Mouse (Mus musculus) testis, adult 2 months (tissue): Measurements from ENCODE around the gene Zbtb48. TPM values are rescaled to one million over a fixed set of nuclear protein-coding genes. Genes with fewer than 3 reads are reported as not detected.

Experiments used
- H3K27ac ChIP-seq: fragments of 200-500 bp; 2 replicates; pipeline ENCODE4 v1.5.1; 2012; ENCODE audit warnings: low read depth, low read length; ENCODE audit not compliant: control insufficient read depth, insufficient read depth
- H3K27me3 ChIP-seq: fragments of 200-500 bp; 2 replicates; pipeline ENCODE4 v1.6.1; 2012; ENCODE audit warnings: mild to moderate bottlenecking, low read length, moderate library complexity; ENCODE audit not compliant: control insufficient read depth, insufficient read depth
- H3K36me3 ChIP-seq: fragments of 200-500 bp; 2 replicates; pipeline ENCODE4 v1.6.1; 2012; ENCODE audit warnings: mild to moderate bottlenecking, low read length; ENCODE audit not compliant: control insufficient read depth, insufficient read depth
- H3K4me1 ChIP-seq: fragments of 200-500 bp; 2 replicates; pipeline ENCODE4 v1.6.1; 2012; ENCODE audit warnings: low read length; ENCODE audit not compliant: control insufficient read depth, insufficient read depth
- H3K4me3 ChIP-seq: fragments of 200-500 bp; 2 replicates; pipeline ENCODE4 v1.5.1; 2012; ENCODE audit warnings: low read depth, mild to moderate bottlenecking, low read length, moderate library complexity, mixed read lengths; ENCODE audit not compliant: control insufficient read depth
- CTCF ChIP-seq: fragments of 200-500 bp; IDR thresholded peaks from 2 replicates; pipeline ENCODE4 v1.5.1; 2012; ENCODE audit warnings: low read depth, mild to moderate bottlenecking, inconsistent platforms, low read length, moderate library complexity; ENCODE audit not compliant: control insufficient read depth, insufficient read depth, insufficient replicate concordance
- POLR2A ChIP-seq: fragments of 200-500 bp; IDR thresholded peaks from 2 replicates; pipeline ENCODE4 v1.6.1; 2012; ENCODE audit warnings: low read depth, mild to moderate bottlenecking, inconsistent platforms, low read length, moderate library complexity; ENCODE audit not compliant: control insufficient read depth
- polyA plus RNA-seq: library from polyadenylated mRNA; depleted of rRNA; stranded (reverse); fragments of >200 nt; gene quantifications from 2 replicates; pipeline ENCODE4 v1.2.3, GENCODE M21; 2012; rRNA removed

Zbtb48 gene
- polyA plus RNA-seq, 1 experiment, result 18.2 TPM

DNA sequence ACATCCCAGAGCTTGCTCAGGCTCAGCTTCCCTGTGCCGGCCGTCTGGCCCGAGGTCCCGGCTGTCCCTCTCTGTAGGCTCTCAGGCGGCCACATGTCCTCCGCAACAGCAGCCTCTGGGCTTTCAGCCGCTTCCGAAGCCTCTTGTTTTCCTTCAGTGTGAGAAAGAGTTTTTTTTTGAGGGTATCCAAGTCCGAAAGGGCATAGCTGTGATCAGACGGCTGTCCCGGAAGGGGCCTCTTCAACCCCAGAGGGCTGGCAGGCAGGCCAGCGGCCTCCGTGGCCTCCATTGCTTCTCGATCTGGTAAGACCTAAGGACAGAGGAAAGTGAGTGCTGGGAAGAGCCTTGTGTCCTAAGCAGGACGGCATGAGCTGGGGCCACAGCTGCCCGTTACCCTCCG lies 44.4 kb downstream of the Zbtb48 start:
- Histone ChIP-seq H3K4me3 (no peak overlapping the region), H3K36me3 (no peaks in the 10 kb centered on the region; the same call in 1 of the 2 replicates), H3K27me3 (no peaks in the 10 kb centered on the region), H3K4me1 (peaks cover under 1% of the 10 kb centered on the region; the same call in 1 of the 2 replicates), H3K27ac (no peak overlapping the region)
- no peak for TF ChIP-seq POLR2A
- TF ChIP-seq CTCF, result no peak

DNA sequence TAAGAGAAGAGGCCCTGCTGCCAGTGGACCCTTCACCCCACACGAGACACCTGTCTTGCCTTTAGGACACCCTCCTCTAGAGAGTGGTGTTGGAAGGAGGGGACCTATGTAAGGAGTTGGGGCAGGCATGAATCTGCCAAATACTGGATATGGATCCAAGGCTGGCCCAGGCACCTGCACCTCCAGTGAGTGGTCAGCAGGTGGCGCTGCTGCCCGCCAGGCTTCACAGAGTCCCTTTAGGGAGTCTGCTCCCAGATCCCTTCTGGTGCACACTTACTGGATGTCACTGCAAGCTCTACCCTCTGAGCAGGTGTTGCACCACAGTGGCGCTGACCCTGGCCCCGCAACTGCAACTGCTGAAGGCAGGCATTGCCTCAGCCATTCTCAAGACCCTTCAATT lies 46.1 kb downstream of the Zbtb48 start:
- Histone ChIP-seq H3K27ac (no peak overlapping the region), H3K27me3 (no peaks in the 10 kb centered on the region), H3K4me1 (no peaks in the 10 kb centered on the region), H3K36me3 (no peaks in the 10 kb centered on the region; the same call in 1 of the 2 replicates), H3K4me3 (no peak overlapping the region)
- no peak for TF ChIP-seq POLR2A
- TF ChIP-seq CTCF, result peak; percentile 97

GRCm38 (mm10) chr4:151980699-151981098 lies 46.8 kb downstream of the Zbtb48 start:
- Histone ChIP-seq H3K4me3 (no peak overlapping the region), H3K4me1 (no peaks in the 10 kb centered on the region), H3K27ac (no peak overlapping the region), H3K27me3 (no peaks in the 10 kb centered on the region), H3K36me3 (no peaks in the 10 kb centered on the region; the same call in 1 of the 2 replicates)
- TF ChIP-seq CTCF (no peak), POLR2A (no peak)

GRCm38 (mm10) chr4:151977748-151978147 lies 49.7 kb downstream of the Zbtb48 start:
- TF ChIP-seq POLR2A (no peak), CTCF (peak; percentile 67; the same call in 1 of the 2 replicates)
- no peaks in the 10 kb centered on the region for H3K4me1 ChIP-seq
- no peaks in the 10 kb centered on the region; the same call in 1 of the 2 replicates for H3K36me3 ChIP-seq
- no peak overlapping the region for H3K4me3 ChIP-seq
- no peak overlapping the region for H3K27ac ChIP-seq
- H3K27me3 ChIP-seq, result no peaks in the 10 kb centered on the region

GRCm38 (mm10) chr4:151975441-151975840 lies 52.0 kb downstream of the Zbtb48 start:
- Histone ChIP-seq H3K36me3 (no peaks in the 10 kb centered on the region; the same call in 1 of the 2 replicates), H3K27me3 (no peaks in the 10 kb centered on the region), H3K27ac (no peak overlapping the region), H3K4me3 (no peak overlapping the region), H3K4me1 (no peaks in the 10 kb centered on the region)
- TF ChIP-seq CTCF, result no peak
- TF ChIP-seq POLR2A, result no peak

DNA sequence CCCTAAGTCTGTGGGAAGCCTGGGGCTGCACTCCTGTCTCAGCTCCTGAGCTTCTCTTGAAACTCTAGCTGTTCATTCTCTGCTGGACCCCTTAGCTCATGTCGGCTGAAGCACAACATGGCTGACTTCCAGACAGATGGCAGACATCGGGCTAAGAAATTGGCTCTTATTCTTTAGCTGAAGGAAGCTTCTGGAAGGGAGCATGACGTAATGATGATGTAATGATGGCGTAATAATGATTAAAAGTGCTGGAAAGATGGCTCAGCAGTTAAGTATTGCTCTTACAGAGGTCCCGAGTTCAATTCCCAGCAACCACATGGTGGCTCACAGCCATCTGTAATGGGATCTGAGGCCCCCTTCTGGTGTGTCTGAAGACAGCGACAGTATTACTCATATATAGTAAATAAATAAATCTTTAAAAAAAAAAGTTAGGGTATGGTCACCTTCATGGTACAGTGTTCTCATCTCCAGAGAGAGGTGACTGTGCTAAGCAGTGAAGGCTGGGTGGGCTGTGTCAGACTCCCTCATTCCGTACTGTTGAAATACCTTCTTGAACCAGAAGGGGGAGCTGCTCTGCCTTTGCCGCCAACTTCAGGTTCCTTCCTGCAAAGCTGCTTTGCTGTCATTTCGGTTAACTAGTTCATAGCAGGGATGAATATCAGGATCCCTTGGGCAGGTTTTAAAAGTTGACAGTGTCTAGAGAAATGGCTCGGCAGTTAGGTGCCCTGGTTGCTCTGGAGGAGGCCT lies 55.1 kb downstream of the Zbtb48 start:
- TF ChIP-seq CTCF (peak; percentile 70; the same call in 1 of the 2 replicates), POLR2A (no peak)
- no peaks in the 10 kb centered on the region for H3K4me1 ChIP-seq
- no peaks in the 10 kb centered on the region for H3K27me3 ChIP-seq
- no peak overlapping the region for H3K27ac ChIP-seq
- H3K4me3 ChIP-seq, result no peak overlapping the region
- no peaks in the 10 kb centered on the region; the same call in none of the 2 replicates for H3K36me3 ChIP-seq

Other genes starting within 250 kb of the Zbtb48 start
- 13.5 and 15.4 TPM in 2 replicates for gene Camta1, start 165.8 kb downstream of the Zbtb48 start, polyA plus RNA-seq
- gene Dnajc11, start 94.0 kb downstream of the Zbtb48 start, polyA plus RNA-seq, result 28.6 and 31.2 TPM in 2 replicates
- 4.2 and 5.5 TPM in 2 replicates for gene Thap3, start 38.7 kb downstream of the Zbtb48 start, polyA plus RNA-seq
- 41.8 and 43.6 TPM in 2 replicates for gene Phf13, start 31.4 kb downstream of the Zbtb48 start, polyA plus RNA-seq
- gene Klhl21, start 18.9 kb downstream of the Zbtb48 start, polyA plus RNA-seq, result 17.1 TPM in 2 replicates
- gene Tas1r1, start 10.9 kb upstream of the Zbtb48 start, polyA plus RNA-seq, result 30.2 and 37.6 TPM in 2 replicates
- gene Nol9, start 11.7 kb upstream of the Zbtb48 start, polyA plus RNA-seq, result 7.7 and 8.0 TPM in 2 replicates
- gene Plekhg5, start 44.8 kb upstream of the Zbtb48 start, polyA plus RNA-seq, result 8.8 and 9.7 TPM in 2 replicates
- gene Tnfrsf25, start 88.3 kb upstream of the Zbtb48 start, polyA plus RNA-seq, result 1.2 and 1.5 TPM in 2 replicates
- gene Espn, start 124.7 kb upstream of the Zbtb48 start, polyA plus RNA-seq, result 84.1 and 87.1 TPM in 2 replicates
- gene Hes2, start 131.2 kb upstream of the Zbtb48 start, polyA plus RNA-seq, result 0.42 and 0.73 TPM in 2 replicates
- 685 and 754 TPM in 2 replicates for gene Acot7, start 150.5 kb upstream of the Zbtb48 start, polyA plus RNA-seq
- 17.2 and 18.9 TPM in 2 replicates for gene Gpr153, start 246.6 kb upstream of the Zbtb48 start, polyA plus RNA-seq